Mouse (Mus musculus): ENCODE data around the gene Rbm17.
A peak's percentile ranks its signal among the peaks of the same experiment; 100 is the strongest.
"Not testable (repeated sequence)": the region's sequence is repeated elsewhere in the genome, so short reads cannot be mapped to it uniquely, and the experiment has no call there.

Gene Rbm17

GRCm38 (mm10) chr2:11543158-11543557 lies 60.8 kb downstream of the Rbm17 start:
- no peak for DNase-seq

- DNase-seq = peak; percentile 59 to 81
Measured at GRCm38 (mm10) chr2:11542640-11543039, 61.3 kb downstream of the Rbm17 start.

DNA sequence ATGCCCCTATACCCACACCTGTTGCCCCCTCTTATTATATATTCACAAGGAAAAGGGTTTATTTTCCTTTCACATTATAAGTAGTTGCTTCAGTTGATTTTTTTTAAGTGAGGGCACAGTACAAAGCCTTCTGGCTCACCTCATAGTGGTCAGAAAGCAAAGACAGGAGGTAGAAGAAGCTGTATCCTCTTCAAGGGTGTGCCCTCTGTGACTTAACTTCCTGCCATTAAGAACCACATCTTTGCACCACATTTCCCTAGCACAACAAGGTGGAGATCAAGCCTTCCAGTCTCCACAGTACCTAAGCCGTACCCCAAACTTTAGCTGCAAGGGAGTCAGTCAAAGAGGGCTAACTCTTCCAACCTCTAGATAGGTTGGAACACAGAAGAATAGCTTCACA lies 61.8 kb downstream of the Rbm17 start:
- no peak for DNase-seq

DNA sequence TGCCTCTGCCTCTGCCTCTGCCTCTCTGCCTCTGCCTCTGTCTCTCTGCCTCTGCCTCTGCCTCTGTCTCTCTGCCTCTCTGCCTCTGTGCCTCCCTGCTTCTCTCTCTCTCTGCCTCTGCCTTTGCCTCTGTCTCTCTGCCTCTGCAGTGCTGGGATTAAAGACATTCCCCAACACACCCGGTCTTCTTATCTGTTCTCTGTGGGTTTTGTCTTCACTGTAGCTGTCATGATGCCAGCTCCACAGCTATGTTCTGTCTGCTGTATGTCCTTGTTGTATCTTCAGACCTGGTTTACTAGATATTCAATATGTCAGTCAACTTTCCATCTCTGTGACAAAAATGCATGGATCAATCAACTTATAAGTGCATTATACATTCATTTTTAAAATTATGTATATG lies 62.4 kb downstream of the Rbm17 start:
- not testable (repeated sequence) for DNase-seq

DNA sequence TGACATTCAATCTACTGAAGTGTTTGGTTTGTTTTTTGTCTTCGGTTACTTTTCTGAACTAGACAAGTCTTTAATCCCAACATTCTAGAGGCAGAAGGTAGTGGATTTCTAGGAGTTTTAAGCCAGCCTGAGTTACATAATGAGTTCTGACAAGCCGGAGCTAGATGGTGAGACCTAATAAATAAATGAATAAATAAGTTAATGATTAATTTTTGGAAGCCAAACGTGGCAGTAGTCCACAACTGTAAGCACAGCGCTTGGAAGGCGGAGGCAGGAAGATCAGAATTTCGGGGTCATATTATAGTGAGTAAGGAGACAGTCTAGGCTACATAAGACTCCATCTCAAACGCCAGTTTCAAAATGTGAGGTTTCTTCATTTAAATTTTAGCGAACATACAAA lies 68.0 kb downstream of the Rbm17 start:
- DNase-seq = peak; percentile 59 to 74
